Mouse (Mus musculus) embryonic facial prominence, embryonic 15.5 days (tissue): ENCODE measurements at regions not wholly inside any gene's neighbourhood (a gene's known extent, or its start where the extent isn't known, plus 50 kb on each side); places are given as distances from the start of the nearest gene placed in this dataset.
A peak's percentile ranks its signal among the peaks of the same experiment; 100 is the strongest.

ENCODE experiments used
- ATAC-seq: fragments of 200-750 bp; cut with Nextera tagmentation; 2 replicates; pipeline ENCODE4 v1.8.0; 2017; ENCODE audit warnings: low read depth, moderate TSS enrichment; ENCODE audit not compliant: insufficient number of reproducible peaks, low FRiP score, low TSS enrichment
- H3K27ac ChIP-seq: fragments of 300-500 bp; sonication (generic); replicated peaks from 2 replicates; pipeline ENCODE4 v1.5.1; 2015; ENCODE audit warnings: mild to moderate bottlenecking, inconsistent platforms
- H3K27me3 ChIP-seq: fragments of 300-500 bp; sonication (generic); 2 replicates; pipeline ENCODE4 v1.6.1; 2015; ENCODE audit warnings: inconsistent platforms
- H3K36me3 ChIP-seq: fragments of 300-500 bp; sonication (generic); 2 replicates; pipeline ENCODE4 v1.6.1; 2015; ENCODE audit warnings: mild to moderate bottlenecking, inconsistent platforms
- H3K4me1 ChIP-seq: fragments of 300-500 bp; sonication (generic); 2 replicates; pipeline ENCODE4 v1.6.1; 2015; ENCODE audit warnings: inconsistent platforms
- H3K4me2 ChIP-seq: fragments of 300-500 bp; sonication (generic); replicated peaks from 2 replicates; pipeline ENCODE4 v1.6.1; 2015; ENCODE audit warnings: mild to moderate bottlenecking, inconsistent platforms
- H3K4me3 ChIP-seq: fragments of 300-500 bp; sonication (generic); replicated peaks from 2 replicates; pipeline ENCODE4 v1.5.1; 2015; ENCODE audit warnings: mild to moderate bottlenecking, inconsistent platforms
- H3K9ac ChIP-seq: fragments of 300-500 bp; sonication (generic); 2 replicates; pipeline ENCODE4 v1.6.1; 2015; ENCODE audit warnings: inconsistent platforms
- H3K9me3 ChIP-seq: fragments of 300-500 bp; sonication (generic); replicated peaks from 2 replicates; pipeline ENCODE4 v1.6.1; 2016; ENCODE audit warnings: inconsistent platforms
- WGBS: fragments of 180-500 bp; shearing (Covaris S2); methylation state at CpG from one replicate; pipeline ENCODE4 v1.1.7; 2015; 5-methylcytosine and 5-hydroxymethylcytosine counted together

DNA sequence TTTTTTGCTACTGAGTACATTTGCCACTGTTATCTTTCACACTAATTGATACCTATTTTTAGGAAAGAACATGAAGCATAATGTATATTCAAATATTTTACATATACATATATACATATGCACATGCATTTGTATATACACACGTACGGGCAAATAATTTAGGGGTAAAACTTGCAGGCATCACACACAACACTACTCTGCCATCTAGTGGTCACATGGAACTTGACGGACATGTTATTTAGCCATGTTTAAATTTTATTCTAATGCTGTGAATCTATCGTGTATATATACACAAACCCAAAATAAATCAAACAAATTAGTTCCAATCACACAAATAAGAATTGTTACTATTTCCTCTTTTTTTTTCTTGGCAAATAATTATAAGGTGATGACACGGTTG is 466.5 kb downstream of the Kcnj2 start:
- Histone ChIP-seq H3K4me1 (no peaks in the 10 kb centered on the region), H3K36me3 (no peaks in the 10 kb centered on the region), H3K9ac (no peak overlapping the region), H3K27ac (no peak overlapping the region), H3K27me3 (peaks cover 12% of the 10 kb centered on the region; the same call in 1 of the 2 replicates), H3K4me2 (no peak overlapping the region), H3K4me3 (no peak overlapping the region), H3K9me3 (no peaks in the 10 kb centered on the region)
- ATAC-seq = no peak
- WGBS = 22% methylated on average over 5 of the region's 5 CpGs

- no peak for ATAC-seq
- no peak overlapping the region for H3K9ac ChIP-seq
- no peaks in the 10 kb centered on the region for H3K4me1 ChIP-seq
- H3K4me2 ChIP-seq = peak overlapping the region; percentile 17
- peak overlapping the region; percentile 3; the same call in 1 of the 2 replicates for H3K4me3 ChIP-seq
- no peak overlapping the region for H3K27ac ChIP-seq
- no peaks in the 10 kb centered on the region for H3K36me3 ChIP-seq
- peaks cover 27% of the 10 kb centered on the region for H3K27me3 ChIP-seq
- WGBS = 18% methylated on average over 17 of the region's 17 CpGs
- H3K9me3 ChIP-seq = no peaks in the 10 kb centered on the region
These were observed 470.3 kb downstream of the Kcnj2 start for GRCm38 (mm10) chr11:111536040-111536836.

GRCm38 (mm10) chr11:111537654-111538053 is 471.7 kb downstream of the Kcnj2 start:
- Histone ChIP-seq H3K27ac (no peak overlapping the region), H3K27me3 (peaks cover 27% of the 10 kb centered on the region), H3K9me3 (no peaks in the 10 kb centered on the region), H3K36me3 (no peaks in the 10 kb centered on the region), H3K4me1 (no peaks in the 10 kb centered on the region), H3K4me2 (no peak overlapping the region), H3K9ac (no peak overlapping the region), H3K4me3 (no peak overlapping the region)
- 22% methylated on average over 3 of the region's 3 CpGs for WGBS
- ATAC-seq = no peak

DNA sequence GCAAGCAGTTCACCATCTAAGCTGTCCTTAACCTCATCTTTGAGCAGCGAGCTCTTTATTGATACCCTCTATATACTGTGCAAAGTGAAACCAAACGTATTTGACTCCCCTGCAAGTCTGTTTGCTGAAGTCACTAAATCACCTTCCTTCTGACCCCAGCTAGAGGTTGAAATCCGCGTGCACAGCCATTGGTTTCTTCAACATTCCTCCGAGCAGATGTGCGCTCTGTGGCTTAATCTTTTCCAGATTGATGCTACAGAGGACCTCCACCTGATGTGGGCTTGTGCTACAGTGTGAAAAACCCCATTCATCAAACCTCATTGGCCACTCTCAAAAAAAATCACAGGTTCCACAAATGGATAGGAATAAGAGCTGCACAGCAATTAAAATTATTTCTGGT is 474.0 kb downstream of the Kcnj2 start:
- no peak overlapping the region for H3K4me2 ChIP-seq
- no peak overlapping the region for H3K4me3 ChIP-seq
- no peak overlapping the region for H3K27ac ChIP-seq
- H3K36me3 ChIP-seq = no peaks in the 10 kb centered on the region
- peaks cover 26% of the 10 kb centered on the region for H3K27me3 ChIP-seq
- H3K9ac ChIP-seq = no peak overlapping the region
- H3K4me1 ChIP-seq = no peaks in the 10 kb centered on the region
- ATAC-seq = no peak
- no peaks in the 10 kb centered on the region for H3K9me3 ChIP-seq
- WGBS = 36% methylated on average over 6 of the region's 6 CpGs

DNA sequence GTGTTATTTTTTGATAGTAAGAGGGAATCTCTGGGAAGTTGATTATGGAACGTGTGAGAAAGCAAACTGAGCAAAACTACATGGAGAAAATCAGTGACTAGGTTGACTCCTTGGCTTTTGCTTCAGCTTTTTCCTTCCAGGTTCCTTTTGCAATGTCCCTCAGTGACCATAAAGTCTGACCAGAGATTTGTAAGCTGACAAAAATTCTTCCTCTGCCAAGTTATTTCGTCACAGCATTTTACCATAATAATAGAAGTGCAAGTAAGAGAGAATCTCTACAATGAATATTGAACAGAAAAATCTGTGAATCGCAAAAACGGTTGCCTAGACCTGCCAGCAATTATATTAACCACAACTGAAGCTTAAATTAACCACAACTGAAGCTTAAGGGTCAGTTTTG is 479.3 kb downstream of the Kcnj2 start:
- 74% methylated on average over 4 of the region's 4 CpGs for WGBS
- ATAC-seq = no peak
- no peaks in the 10 kb centered on the region for H3K9me3 ChIP-seq

DNA sequence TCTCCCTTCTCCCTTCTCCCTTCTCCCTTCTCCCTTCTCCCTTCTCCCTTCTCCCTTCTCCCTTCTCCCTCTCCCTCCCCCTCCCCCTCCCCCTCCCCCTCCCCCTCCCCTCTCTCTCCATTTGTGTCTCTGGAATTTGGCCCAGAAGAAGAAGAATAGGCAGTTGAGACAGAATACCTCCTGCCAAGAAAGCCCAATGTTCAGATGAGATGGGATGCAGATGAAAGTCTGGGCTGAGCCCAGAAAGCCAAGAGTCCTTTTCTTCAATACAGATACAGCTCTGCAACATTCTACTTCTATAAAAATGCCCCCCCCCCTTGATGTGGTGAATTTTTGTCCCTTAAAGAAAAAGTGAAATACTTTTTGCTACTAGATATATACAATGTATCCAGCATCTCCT is 489.2 kb downstream of the Kcnj2 start:
- ATAC-seq = no peak
- H3K27ac ChIP-seq = no peak overlapping the region
- no peaks in the 10 kb centered on the region for H3K9me3 ChIP-seq
- no peak overlapping the region for H3K9ac ChIP-seq
- H3K36me3 ChIP-seq = no peaks in the 10 kb centered on the region
- no peak overlapping the region for H3K4me2 ChIP-seq
- H3K4me1 ChIP-seq = 0 out of 2 replicates have a peak, but pooled peaks cover 9% of the 10 kb centered on the region
- no peak overlapping the region for H3K4me3 ChIP-seq
- peaks cover 18% of the 10 kb centered on the region for H3K27me3 ChIP-seq

More for the DNA sequence above, 479.3 kb downstream of the Kcnj2 start:
- no peak overlapping the region for H3K4me2 ChIP-seq
- H3K4me1 ChIP-seq = no peaks in the 10 kb centered on the region
- no peak overlapping the region for H3K4me3 ChIP-seq
- peaks cover 12% of the 10 kb centered on the region for H3K27me3 ChIP-seq
- no peak overlapping the region for H3K27ac ChIP-seq
- H3K9ac ChIP-seq = no peak overlapping the region
- no peaks in the 10 kb centered on the region for H3K36me3 ChIP-seq

- H3K36me3 ChIP-seq = no peaks in the 10 kb centered on the region
- no peak overlapping the region for H3K9ac ChIP-seq
- peaks cover 18% of the 10 kb centered on the region for H3K27me3 ChIP-seq
- H3K4me2 ChIP-seq = no peak overlapping the region
- no peak overlapping the region for H3K27ac ChIP-seq
- ATAC-seq = no peak
- 36% methylated on average over 6 of the region's 6 CpGs for WGBS
- H3K4me3 ChIP-seq = no peak overlapping the region
- 0 out of 2 replicates have a peak, but pooled peaks cover 9% of the 10 kb centered on the region for H3K4me1 ChIP-seq
- no peaks in the 10 kb centered on the region for H3K9me3 ChIP-seq
These were observed 489.7 kb downstream of the Kcnj2 start for GRCm38 (mm10) chr11:111555615-111556014.

DNA sequence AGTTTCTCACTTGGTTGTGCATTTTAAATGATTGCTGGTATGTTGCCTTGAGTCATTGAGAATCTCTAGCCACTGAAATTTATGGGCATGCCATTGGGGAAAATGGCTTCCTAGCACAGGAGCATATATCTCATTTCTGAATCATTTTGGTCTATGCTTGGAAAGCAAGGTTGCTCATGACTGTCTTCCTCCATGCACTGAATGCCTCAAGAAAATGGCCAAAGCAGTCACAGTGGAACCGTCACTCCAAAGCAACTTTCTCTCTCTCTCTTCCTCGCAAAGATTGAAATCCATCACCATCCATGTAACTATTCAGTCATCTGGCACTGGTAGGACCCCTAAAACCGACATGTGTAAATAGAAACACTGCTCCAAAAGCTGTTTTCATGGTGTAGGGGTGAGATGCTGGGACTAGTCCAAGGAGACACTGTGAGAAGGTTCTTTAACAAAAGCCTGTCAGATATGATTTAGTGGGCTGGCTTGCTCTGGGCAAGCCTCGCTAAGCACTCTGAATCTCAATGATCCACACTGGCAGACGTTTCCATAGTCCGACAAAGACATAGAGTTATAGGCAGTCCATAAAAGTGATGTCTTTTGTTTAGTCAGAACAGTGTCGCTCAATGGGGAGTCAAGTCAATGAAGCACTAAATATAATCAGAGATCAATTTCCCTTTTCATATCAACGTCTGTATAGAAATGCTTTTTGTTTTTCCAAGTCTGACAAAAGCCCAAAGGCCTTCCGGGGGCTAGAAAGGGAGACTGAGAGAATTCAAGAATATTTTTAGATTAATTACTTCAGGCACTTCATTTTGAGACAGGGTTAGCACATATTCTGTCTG is 492.6 kb downstream of the Kcnj2 start:
- Histone ChIP-seq H3K36me3 (no peaks in the 10 kb centered on the region), H3K9ac (no peak overlapping the region), H3K27ac (no peak overlapping the region), H3K9me3 (no peaks in the 10 kb centered on the region), H3K27me3 (peaks cover 33% of the 10 kb centered on the region), H3K4me2 (no peak overlapping the region), H3K4me3 (no peak overlapping the region), H3K4me1 (0 out of 2 replicates have a peak, but pooled peaks cover 9% of the 10 kb centered on the region)
- WGBS = 83% methylated on average over 9 of the region's 9 CpGs
- ATAC-seq = no peak

- H3K27me3 ChIP-seq = peaks cover 48% of the 10 kb centered on the region
- H3K9me3 ChIP-seq = no peaks in the 10 kb centered on the region
- no peak overlapping the region for H3K9ac ChIP-seq
- no peaks in the 10 kb centered on the region for H3K36me3 ChIP-seq
- WGBS = 30% methylated on average over 5 of the region's 5 CpGs
- no peak overlapping the region for H3K4me2 ChIP-seq
- H3K27ac ChIP-seq = no peak overlapping the region
- no peaks in the 10 kb centered on the region for H3K4me1 ChIP-seq
- ATAC-seq = no peak
- no peak overlapping the region for H3K4me3 ChIP-seq
These were observed 497.2 kb downstream of the Kcnj2 start for GRCm38 (mm10) chr11:111563171-111563570.

- Histone ChIP-seq H3K36me3 (no peaks in the 10 kb centered on the region), H3K4me1 (no peaks in the 10 kb centered on the region), H3K4me3 (no peak overlapping the region), H3K27ac (no peak overlapping the region), H3K27me3 (peaks cover 33% of the 10 kb centered on the region), H3K9me3 (no peaks in the 10 kb centered on the region), H3K9ac (no peak overlapping the region), H3K4me2 (no peak overlapping the region)
- no peak for ATAC-seq
- WGBS = 77% methylated on average over 6 of the region's 6 CpGs
These were observed 502.1 kb downstream of the Kcnj2 start for GRCm38 (mm10) chr11:111568041-111568440.

DNA sequence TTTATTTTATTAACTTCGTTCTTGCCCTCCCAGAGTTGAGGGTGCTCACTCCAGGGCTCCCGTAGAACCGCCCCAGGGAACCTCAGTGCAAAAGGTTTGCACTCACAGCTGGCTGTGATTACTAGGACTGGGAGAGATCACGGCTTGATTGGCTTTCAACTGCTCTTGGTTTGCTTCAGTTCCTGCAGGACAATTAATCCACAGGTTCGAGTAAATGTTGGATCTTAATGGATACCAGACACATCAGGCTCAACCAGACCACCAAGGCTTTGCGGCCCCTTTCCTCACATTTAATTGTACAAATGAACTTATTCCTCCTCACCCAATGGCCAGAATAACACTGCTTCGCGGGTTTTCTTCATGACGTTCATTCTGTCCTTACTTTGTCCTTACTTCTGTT is 502.9 kb downstream of the Kcnj2 start:
- WGBS = 33% methylated on average over 9 of the region's 9 CpGs

More for the DNA sequence above, 502.9 kb downstream of the Kcnj2 start:
- Histone ChIP-seq H3K4me3 (no peak overlapping the region), H3K4me1 (no peaks in the 10 kb centered on the region), H3K9ac (no peak overlapping the region), H3K4me2 (no peak overlapping the region), H3K27me3 (peaks cover 33% of the 10 kb centered on the region), H3K27ac (no peak overlapping the region), H3K9me3 (no peaks in the 10 kb centered on the region), H3K36me3 (no peaks in the 10 kb centered on the region)
- ATAC-seq = no peak
